Mouse (Mus musculus): ENCODE results near the gene Clec2g.
"Not testable (repeated sequence)": the region's sequence is repeated elsewhere in the genome, so short reads cannot be mapped to it uniquely, and the experiment has no call there.

Gene Clec2g

GRCm38 (mm10) chr6:128934081-128934480 is at the start of gene Clec2g:
Gene Clec2g (plus strand): TSS chr6:128934381.
- not testable (repeated sequence) for DNase-seq (ENCODE audit: low spot score)

GRCm38 (mm10) chr6:128887091-128887790 is 46.9 kb upstream of the Clec2g start, which contains the start of gene Clec2i:
Gene Clec2i (plus strand): TSS chr6:128887588.
- not testable (repeated sequence) for DNase-seq (ENCODE audit: low spot score)

- no peak for DNase-seq (ENCODE audit: low spot score)
Observed at GRCm38 (mm10) chr6:128888834-128889233, 45.3 kb upstream of the Clec2g start.

- no peak for DNase-seq (ENCODE audit: low spot score)
Observed at GRCm38 (mm10) chr6:128890948-128891355, 43.2 kb upstream of the Clec2g start, which contains the start of gene BC035044. Gene BC035044 (minus strand): TSS chr6:128891126.

GRCm38 (mm10) chr6:128895404-128896001 is 38.7 kb upstream of the Clec2g start:
- DNase-seq (ENCODE audit: low spot score): no peak

GRCm38 (mm10) chr6:128900044-128900443 is 34.1 kb upstream of the Clec2g start:
- no peak for DNase-seq (ENCODE audit: low spot score)

- DNase-seq (ENCODE audit: low spot score): not testable (repeated sequence)
Observed at GRCm38 (mm10) chr6:128900796-128901552, 33.2 kb upstream of the Clec2g start.

- no peak for DNase-seq (ENCODE audit: low spot score)
Observed at GRCm38 (mm10) chr6:128913598-128914254, 20.5 kb upstream of the Clec2g start.

- DNase-seq (ENCODE audit: low spot score): no peak
Observed at GRCm38 (mm10) chr6:128917322-128917721, 16.9 kb upstream of the Clec2g start.

- DNase-seq (ENCODE audit: low spot score): no peak
Observed at GRCm38 (mm10) chr6:128933050-128933449, 1.1 kb upstream of the Clec2g start.

- not testable (repeated sequence) for DNase-seq (ENCODE audit: low spot score)
Observed at GRCm38 (mm10) chr6:128935889-128936665, 1.9 kb downstream of the Clec2g start.

GRCm38 (mm10) chr6:128941646-128942421 is 7.7 kb downstream of the Clec2g start:
- DNase-seq (ENCODE audit: low spot score): no peak

GRCm38 (mm10) chr6:128945564-128945963 is 11.4 kb downstream of the Clec2g start:
- DNase-seq (ENCODE audit: low spot score): no peak

GRCm38 (mm10) chr6:128961110-128961509 is 26.9 kb downstream of the Clec2g start:
- no peak for DNase-seq (ENCODE audit: low spot score)

GRCm38 (mm10) chr6:128962108-128962507 is 27.9 kb downstream of the Clec2g start:
- not testable (repeated sequence) for DNase-seq (ENCODE audit: low spot score)

- no peak for DNase-seq (ENCODE audit: low spot score)
Observed at GRCm38 (mm10) chr6:128964519-128964918, 30.3 kb downstream of the Clec2g start.

- DNase-seq (ENCODE audit: low spot score): no peak
Observed at GRCm38 (mm10) chr6:128968463-128968862, 34.3 kb downstream of the Clec2g start.

- DNase-seq (ENCODE audit: low spot score): no peak
Observed at GRCm38 (mm10) chr6:128969741-128970140, 35.6 kb downstream of the Clec2g start.

GRCm38 (mm10) chr6:128970508-128971393 is 36.6 kb downstream of the Clec2g start:
- DNase-seq (ENCODE audit: low spot score): not testable (repeated sequence)

Data from ovary, postnatal 10 days (tissue).